Mouse (Mus musculus): ENCODE measurements around the gene Pole4.
"Not testable (repeated sequence)": the region's sequence is repeated elsewhere in the genome, so short reads cannot be mapped to it uniquely, and the experiment has no call there.

The Pole4 gene

GRCm38 (mm10) chr6:82715253-82715652 is 10.1 kb upstream of the Pole4 start:
- ATAC-seq (ENCODE audit: low TSS enrichment) = no peak

- no peak for ATAC-seq (ENCODE audit: low TSS enrichment)
These were observed 9.7 kb upstream of the Pole4 start for GRCm38 (mm10) chr6:82714841-82715240.

- ATAC-seq (ENCODE audit: low TSS enrichment) = peak; percentile 88
These were observed 9.1 kb upstream of the Pole4 start for GRCm38 (mm10) chr6:82714243-82714642.

- ATAC-seq (ENCODE audit: low TSS enrichment) = no peak
These were observed 2.6 kb upstream of the Pole4 start for GRCm38 (mm10) chr6:82707742-82708141.

- ATAC-seq (ENCODE audit: low TSS enrichment) = no peak
These were observed 2.1 kb upstream of the Pole4 start for GRCm38 (mm10) chr6:82707241-82707640.

- ATAC-seq (ENCODE audit: low TSS enrichment) = no peak
These were observed 1.5 kb downstream of the Pole4 start for GRCm38 (mm10) chr6:82703710-82704109.

- peak; percentile 98 for ATAC-seq (ENCODE audit: low TSS enrichment)
These were observed 2.6 kb downstream of the Pole4 start for GRCm38 (mm10) chr6:82702593-82703017.

GRCm38 (mm10) chr6:82701296-82701695 is 3.9 kb downstream of the Pole4 start:
- no peak for ATAC-seq (ENCODE audit: low TSS enrichment)

GRCm38 (mm10) chr6:82699831-82700230 is 5.3 kb downstream of the Pole4 start:
- ATAC-seq (ENCODE audit: low TSS enrichment) = no peak

- no peak for ATAC-seq (ENCODE audit: low TSS enrichment)
These were observed 8.4 kb downstream of the Pole4 start for GRCm38 (mm10) chr6:82696736-82697135.

GRCm38 (mm10) chr6:82694668-82695067 is 10.5 kb downstream of the Pole4 start:
- ATAC-seq (ENCODE audit: low TSS enrichment) = peak; percentile 55; the same call in 1 of the 2 replicates

- no peak for ATAC-seq (ENCODE audit: low TSS enrichment)
These were observed 15.7 kb downstream of the Pole4 start for GRCm38 (mm10) chr6:82689474-82689873.

- ATAC-seq (ENCODE audit: low TSS enrichment) = not testable (repeated sequence)
These were observed 16.6 kb downstream of the Pole4 start for GRCm38 (mm10) chr6:82688586-82688985.

GRCm38 (mm10) chr6:82684136-82684535 is 21.0 kb downstream of the Pole4 start:
- no peak for ATAC-seq (ENCODE audit: low TSS enrichment)

GRCm38 (mm10) chr6:82679286-82679685 is 25.9 kb downstream of the Pole4 start:
- ATAC-seq (ENCODE audit: low TSS enrichment) = not testable (repeated sequence)

GRCm38 (mm10) chr6:82677629-82678028 is 27.5 kb downstream of the Pole4 start:
- not testable (repeated sequence) for ATAC-seq (ENCODE audit: low TSS enrichment)

- ATAC-seq (ENCODE audit: low TSS enrichment) = no peak
These were observed 38.7 kb downstream of the Pole4 start for GRCm38 (mm10) chr6:82666480-82666879.

GRCm38 (mm10) chr6:82653169-82653525 is 52.0 kb downstream of the Pole4 start:
- ATAC-seq (ENCODE audit: low TSS enrichment) = no peak

- peak; percentile 95 for ATAC-seq (ENCODE audit: low TSS enrichment)
These were observed 52.5 kb downstream of the Pole4 start for GRCm38 (mm10) chr6:82652521-82653168.

- no peak for ATAC-seq (ENCODE audit: low TSS enrichment)
These were observed 56.1 kb downstream of the Pole4 start for GRCm38 (mm10) chr6:82649096-82649495.

GRCm38 (mm10) chr6:82647940-82648655 is 57.1 kb downstream of the Pole4 start:
- ATAC-seq (ENCODE audit: low TSS enrichment) = no peak

GRCm38 (mm10) chr6:82647001-82647400 is 58.2 kb downstream of the Pole4 start:
- no peak for ATAC-seq (ENCODE audit: low TSS enrichment)

GRCm38 (mm10) chr6:82640046-82640445 is 65.1 kb downstream of the Pole4 start:
- ATAC-seq (ENCODE audit: low TSS enrichment) = peak; percentile 98

Measured in frontal cortex, adult (tissue).